Mouse (Mus musculus) thymus, postnatal 4 days (tissue): ENCODE measurements around the gene Cst6.

Experiments used
- DNase-seq: peaks from one replicate; pipeline ENCODE4 v3.0.0; 2021

Cst6 gene

DNA sequence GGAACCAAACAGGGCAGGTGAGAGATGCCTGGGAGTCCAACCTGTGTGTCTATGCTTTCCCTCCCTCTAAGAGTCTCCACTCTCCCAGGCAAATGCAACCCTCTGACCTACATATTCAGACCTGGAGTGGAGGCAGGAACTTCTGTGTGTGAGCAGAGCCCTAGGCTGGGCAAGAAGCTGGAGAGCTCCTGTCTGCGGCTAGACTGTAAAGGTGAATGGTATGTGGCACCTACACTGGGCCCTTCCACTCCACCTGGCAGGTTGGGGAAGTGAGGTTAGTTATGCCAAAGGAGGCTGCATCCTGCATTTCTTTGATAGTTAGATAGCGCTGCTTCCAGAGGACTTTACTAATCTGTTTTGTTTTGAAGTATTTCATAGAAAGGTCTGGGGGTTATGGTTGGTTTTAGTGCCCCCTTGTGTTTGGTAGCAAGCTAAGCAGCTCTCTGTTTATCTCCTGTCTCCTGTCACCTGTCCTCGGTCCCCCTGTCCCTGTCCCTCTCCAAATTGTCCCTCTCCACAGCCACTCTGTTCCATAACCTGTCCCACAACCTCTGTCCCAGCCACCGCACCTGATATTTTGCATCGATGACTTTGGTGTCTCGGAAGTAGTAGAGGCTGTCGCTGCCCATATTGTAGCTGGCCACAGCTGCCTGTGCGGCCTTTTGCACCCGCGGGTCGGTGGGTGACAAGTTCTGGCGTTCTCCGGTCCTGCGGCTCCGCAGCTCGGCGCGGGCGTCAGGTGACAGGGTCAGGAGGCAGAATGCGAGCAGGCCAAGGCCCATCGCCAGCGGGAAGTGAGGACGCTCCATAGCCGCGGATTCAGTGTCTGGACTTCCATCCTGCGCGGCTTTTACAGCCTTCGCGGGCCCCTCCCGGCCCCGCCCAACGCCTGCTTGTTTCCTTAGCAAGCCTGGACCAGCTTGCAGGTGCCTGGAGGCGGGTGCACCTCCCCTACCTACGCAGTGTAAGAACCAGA is 560 bp downstream of the Cst6 start:
- DNase-seq = peak; percentile 52

DNA sequence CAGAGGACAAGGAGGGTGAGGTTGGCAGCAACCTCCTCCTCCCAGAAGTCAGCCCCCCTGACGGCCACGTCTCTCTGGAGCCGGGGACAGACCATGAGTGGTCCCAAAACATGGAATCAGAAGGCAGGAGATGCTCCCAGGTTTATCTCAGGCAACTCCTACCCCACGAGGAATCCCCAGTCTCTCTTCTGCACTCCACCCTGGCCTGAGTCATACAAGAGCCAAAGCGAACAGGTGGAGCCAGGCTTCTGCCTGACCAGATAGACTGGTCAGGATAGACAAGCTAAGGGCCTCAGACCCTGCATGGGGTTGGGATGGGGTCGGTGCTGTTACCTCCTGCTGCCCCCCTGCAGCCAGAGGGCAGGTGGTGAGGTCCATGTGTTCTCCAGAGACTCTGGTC is 1.3 kb downstream of the Cst6 start:
- DNase-seq = no peak

DNA sequence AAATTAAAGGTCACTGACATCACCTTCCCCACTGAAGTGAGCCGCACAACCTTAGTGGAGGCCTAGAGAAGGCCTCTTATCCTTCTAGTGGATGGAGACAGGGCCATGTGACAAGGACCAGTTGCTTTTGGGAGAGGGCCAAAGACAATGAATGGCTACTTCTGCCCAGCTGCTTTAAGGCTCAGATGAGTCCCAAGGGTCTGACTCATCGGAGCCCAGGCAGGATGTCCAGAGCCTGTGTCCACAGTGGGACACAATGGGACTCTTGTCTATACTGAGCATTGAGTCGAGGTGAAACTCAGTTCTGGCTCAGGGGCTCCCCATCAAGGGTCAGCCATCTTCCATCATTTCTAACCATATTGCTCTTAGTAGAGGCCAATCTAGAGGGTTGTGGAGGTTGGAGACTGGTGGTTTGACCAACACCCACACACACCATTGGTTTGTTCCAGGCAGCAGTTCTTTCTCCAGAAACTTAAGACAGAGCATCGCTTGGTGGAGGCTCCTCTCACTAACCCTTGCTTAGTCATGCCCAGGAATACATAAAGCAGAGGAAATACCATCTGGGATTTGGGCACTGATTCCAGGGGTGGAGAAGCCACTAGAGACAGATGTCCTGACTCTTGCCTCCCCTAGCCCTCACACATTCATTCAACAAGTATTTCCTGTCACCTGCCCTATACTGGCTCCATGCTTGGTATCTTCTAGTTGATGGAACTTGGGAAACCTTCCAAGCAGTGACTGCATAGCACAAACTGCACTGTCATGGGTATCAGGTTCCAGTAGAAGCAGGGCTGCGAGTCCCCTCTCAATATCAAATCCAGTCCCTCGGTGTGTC is 3.9 kb downstream of the Cst6 start:
- no peak for DNase-seq

DNA sequence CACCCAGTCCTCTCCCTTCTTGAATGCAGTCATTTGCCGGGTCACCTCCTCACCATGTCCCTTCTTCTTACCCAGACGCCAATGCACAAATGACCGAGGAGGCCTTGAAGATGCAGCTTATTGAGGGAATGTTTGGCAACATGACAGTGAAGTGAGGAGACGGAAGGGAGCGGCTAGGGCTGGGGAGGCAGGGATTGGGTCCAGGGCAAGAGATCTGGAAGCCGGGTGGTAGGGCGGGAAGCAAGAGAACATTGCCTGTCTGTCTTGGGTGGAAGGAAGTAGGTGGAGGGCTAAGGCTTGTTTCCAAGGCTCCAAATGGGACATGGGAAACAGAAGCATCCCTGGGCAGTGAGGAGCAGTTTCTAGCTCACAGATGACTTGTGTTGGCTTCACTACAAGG is 8.0 kb downstream of the Cst6 start:
- no peak for DNase-seq

DNA sequence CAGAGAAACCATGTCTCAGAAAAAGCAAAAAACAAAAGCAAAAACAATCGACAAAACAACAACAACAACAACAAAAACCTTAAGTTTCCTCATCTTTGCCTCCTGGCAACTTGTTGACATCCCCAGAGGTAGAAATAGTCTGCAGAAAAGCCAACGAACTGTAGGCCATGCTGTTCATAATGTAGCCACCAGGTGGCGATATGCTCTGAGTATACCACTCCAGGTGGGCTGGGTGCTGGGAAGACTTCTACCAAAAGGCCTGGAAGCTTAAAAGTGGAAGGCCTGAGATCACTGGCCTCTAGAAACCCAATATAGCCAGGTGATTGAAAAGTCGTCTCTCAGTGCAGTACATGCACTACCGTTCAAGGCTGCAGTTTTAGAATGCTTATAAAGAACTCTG is 11.4 kb downstream of the Cst6 start:
- peak; percentile 90 for DNase-seq

DNA sequence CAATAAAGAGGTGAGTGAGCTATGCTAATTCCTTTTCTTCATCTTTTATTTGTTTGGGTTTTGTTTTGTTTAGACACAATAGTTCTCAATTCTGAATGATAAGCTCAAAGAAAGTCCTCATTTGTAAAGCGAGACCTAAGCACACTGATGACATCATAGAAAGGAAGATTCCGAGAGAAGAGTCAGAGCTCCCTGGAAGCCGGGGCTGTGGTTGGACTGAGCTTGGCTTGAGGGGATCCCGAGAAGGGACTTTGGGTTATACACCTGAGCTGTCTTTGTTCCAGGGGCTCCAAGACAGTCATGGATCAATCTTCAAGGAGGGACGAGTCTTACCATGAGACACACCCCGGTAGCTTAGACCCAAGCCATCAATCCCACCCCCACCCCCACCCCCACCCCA is 13.9 kb downstream of the Cst6 start, which contains the start of gene Catsper1:
Gene Catsper1 (plus strand): TSS at position 301 of the 400 bp plus-strand sequence.
- no peak for DNase-seq

DNA sequence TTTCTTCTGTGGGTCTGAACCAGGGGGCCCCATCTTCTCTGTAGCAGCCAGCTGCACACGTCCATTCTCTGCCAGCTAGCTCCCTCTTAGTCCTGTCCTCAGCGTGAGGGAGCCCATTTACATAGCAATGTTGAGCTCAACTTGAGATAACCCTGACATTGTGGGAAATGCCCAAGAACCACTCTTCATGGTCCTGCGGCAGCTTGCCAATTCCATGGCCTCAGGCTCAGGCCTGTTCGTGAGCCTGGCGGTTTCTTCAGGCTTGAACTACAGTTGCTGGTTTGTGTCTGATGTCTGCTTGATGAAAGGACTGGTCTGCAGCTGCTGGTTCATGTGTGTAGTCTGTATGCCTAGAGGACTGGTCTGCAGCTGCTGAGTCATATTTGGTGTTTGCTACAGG is 14.6 kb downstream of the Cst6 start:
- no peak for DNase-seq

DNA sequence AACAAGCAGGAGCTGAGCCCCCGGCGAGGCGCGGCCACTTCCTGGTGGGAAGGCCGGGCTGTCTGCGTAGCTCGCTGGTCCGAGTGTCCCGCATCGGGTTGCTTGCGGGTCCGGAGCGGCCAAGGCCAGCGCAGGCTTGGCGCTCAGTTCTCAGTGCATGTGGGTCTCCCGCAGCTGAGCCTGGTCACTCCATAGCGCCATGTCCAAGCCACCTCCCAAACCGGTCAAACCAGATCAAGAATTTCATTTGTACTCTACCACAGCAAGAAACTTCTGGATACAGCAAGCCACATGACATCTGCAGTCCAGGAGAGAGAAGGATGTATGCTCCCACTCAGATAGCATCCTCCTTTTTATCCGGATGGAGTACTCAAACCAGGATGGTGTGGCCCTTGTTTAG is 21.4 kb downstream of the Cst6 start:
- DNase-seq = no peak

DNA sequence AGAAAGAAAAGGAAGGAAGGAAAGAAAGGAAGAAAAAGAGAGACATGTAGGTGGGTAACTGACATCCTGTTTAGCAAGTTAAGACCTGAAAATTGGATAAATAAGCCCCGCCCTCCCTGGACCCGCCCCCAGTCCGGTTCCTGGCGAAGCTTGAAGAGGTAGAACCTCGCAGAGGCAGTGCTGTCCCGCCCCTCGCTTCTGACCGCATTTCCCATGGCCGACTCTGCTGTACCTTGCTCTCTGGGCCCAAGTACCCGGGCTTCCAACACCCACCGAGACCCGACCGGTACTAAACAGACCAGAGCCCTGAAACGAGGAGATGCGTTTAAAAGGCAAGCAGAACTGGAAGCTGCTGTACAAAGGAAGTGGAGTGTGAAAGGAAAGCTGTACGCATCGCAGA is 25.6 kb downstream of the Cst6 start:
- peak; percentile 65 for DNase-seq

DNA sequence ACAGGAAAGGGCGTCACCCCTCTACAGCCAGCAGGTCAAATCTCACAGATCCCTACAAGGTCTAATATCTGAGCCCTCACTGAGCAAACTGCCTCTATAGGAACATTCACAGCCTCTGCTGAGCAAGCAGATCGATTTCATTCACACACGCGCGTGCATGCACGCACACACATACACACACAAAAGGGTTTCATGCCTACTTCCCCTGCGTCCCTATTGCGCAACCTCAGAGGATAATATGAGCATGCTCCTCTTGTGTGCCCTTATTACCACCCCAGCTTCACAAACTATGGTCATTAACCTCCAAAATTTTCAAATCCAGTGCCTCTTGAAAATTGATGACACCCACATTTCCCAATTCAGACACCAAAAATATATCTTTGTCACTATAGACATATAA is 36.2 kb downstream of the Cst6 start:
- DNase-seq = no peak

DNA sequence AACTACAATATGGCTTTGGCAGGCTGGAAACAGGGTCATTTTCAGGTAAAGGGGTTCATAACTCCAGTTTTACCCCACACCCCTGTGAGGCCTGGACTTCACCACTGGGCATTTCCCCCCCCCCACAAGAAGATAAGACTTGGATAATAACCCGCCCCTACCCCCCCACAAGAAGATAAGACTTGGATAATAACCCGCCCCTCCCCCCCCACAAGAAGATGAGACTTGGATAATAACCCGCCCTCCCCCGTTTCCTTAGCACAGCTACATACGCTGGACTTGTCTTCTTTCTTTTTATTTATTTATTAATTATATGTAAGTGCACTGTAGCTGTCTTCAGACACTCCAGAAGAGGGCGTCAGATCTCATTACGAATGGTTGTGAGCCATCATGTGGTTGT is 40.3 kb downstream of the Cst6 start:
- no peak for DNase-seq

DNA sequence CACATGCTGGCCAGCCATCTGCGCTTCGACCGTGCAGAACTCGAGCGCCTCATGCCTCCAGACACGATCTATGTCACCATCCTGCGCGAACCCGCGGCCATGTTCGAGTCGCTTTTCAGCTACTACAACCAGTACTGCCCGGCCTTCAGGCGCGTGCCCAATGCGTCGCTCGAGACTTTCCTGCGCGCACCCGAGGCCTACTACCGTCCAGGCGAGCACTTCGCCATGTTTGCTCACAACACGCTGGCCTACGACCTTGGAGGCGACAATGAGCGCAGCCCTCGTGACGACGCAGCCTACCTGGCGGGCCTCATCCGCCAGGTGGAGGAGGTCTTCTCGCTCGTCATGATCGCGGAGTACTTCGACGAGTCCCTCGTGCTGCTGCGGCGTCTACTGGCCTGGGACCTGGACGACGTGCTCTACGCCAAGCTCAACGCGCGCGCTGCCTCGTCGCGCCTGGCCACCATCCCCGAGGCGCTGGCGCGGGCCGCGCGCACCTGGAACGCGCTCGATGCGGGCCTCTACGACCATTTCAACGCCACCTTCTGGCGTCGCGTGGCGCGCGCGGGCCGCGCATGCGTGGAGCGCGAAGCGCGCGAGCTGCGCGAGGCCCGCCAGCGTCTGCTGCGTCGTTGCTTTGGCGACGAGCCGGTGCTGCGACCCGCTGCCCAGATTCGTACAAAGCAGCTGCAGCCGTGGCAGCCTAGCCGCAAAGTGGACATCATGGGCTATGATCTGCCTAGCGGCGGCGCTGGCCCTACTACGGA is 42.2 kb downstream of the Cst6 start:
- peak; percentile 54 for DNase-seq

DNA sequence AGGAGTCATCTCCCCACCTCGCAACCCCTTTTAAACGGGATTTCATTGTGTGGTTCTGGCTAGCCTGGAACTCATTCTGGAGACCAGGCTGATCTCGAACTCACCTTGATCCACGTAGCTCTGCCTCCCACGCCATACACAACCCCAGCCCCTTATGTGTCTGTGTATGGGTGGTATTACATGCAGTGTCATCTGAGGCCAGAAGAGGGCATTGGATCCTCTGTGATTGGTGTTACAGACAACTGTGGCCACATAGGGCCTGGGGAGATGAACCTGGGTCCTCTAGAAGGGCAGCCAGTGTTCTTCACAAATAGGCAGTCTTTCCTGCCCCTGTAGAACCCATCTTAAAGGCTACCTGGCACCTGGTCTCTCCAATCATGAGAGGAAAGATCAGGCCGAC is 43.1 kb downstream of the Cst6 start:
- DNase-seq = no peak

DNA sequence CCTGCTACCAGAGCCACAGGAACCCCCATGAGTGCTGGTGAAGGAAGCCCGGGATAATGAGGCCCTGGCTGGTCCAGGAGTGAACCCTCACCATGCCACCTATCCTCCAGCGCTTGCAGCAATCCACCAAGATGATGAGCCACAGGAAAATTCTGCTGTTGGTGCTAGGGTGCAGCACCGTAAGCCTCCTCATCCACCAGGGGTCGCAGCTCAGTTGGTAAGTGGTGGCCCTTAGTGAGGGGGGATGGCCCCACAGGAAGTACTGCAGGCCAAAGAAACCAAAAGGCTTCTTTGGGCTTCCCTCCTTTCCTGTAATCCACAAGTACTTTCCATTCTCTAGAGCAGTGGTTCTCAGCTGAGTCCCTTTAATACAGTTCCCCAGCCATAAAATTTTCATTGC is 46.9 kb downstream of the Cst6 start:
- DNase-seq = peak; percentile 93

DNA sequence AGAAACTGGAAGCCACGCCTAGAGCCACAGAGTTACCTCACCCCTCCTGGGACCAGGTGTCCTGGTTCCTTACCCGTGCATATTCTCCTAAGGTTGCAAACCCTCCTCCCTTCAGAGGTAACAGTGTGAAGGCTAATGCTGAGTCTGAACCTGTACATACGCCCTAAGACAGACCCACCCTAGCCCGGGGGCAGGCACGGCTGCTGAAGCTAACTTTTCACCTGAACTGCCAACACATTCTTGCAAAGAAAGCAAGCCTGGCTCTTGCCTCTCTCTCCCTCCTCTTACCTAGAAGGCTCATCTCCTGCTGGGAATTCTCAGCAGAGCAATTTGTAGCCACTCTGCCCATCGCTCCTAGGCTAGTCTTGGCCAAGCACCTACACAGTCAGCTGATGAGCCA is 48.8 kb downstream of the Cst6 start:
- no peak for DNase-seq

DNA sequence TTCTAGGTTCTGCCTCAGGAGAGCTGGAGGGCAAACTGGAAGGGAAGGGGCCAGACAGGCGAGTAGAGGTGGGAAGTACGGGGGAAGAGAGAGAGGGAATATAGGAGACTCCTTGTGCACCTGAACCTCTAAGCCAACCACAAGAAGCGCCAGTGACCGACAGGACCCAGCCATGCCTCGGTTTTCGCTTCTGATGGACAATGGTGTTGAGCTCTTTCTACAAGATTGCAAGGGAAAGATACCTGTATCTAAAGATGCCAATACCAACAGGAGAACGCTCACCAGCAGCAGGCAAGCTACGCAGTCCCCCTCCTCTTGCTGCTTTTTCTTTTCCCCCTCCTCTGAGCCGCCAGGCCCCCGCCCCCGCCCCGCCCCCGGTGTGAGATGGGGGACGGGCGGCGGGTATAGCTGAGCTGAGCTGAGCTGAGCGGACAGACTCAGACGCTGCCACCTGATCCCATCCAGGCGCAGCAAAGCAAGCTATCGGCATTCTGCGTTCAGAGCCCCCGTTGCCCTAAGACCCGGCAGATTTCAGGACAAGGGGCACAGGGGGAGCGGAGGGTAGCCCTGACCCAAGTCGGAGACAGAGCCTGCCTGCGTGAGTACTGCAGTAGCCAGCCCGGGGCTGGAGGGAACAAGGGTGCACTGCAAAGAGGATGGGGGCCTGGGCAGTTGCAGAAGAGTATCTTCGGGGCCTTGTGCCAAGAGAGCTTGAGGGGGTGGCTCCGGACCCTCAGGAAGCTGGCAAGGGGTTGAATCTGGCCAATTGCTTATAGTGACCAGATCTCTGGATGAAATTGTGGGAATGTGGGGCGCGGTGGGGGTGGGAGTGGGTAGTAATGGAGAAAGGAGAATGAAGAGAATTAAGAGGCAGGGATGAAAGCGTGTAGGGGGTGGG is 51.2 kb downstream of the Cst6 start, which contains the start of gene Gal3st3:
Gene Gal3st3 (plus strand): TSS at position 429 of the 898 bp plus-strand sequence.
- DNase-seq = no peak

DNA sequence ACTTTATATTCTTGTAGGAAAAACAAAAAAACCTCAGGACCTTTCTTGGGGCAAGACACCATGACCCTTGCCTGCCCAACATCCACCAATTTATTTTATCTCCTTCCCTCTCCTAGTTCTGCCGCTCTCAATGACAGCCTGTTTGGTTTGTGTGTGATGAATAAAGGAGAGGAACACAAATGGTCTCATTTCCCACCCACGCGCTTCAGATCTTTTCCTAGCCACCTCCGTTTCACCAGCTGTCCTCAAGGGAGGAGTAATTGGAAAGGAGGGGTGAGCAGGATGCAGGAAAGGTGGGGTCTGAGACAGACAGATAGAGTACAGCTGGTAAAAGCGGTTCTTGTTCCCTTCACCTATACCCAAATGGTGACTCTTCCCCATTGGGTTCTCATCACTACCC is 52.7 kb downstream of the Cst6 start:
- no peak for DNase-seq

DNA sequence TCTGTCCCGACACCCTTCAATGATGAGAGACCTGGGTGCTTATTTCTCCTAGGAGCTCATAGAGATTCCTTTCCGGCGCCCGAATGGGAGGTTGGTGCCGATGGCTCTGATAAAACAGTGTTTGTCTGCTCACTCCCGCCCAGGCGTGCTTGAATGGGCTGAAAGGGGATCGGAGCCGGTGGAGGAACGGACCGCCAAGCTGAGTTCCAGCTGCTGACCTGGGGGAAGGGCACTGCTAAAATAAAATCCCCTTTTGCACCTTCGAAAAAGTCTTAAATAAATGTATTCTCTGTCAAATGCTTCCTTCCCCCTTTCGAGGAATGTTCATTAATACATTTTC is 53.7 kb downstream of the Cst6 start:
- DNase-seq = no peak

DNA sequence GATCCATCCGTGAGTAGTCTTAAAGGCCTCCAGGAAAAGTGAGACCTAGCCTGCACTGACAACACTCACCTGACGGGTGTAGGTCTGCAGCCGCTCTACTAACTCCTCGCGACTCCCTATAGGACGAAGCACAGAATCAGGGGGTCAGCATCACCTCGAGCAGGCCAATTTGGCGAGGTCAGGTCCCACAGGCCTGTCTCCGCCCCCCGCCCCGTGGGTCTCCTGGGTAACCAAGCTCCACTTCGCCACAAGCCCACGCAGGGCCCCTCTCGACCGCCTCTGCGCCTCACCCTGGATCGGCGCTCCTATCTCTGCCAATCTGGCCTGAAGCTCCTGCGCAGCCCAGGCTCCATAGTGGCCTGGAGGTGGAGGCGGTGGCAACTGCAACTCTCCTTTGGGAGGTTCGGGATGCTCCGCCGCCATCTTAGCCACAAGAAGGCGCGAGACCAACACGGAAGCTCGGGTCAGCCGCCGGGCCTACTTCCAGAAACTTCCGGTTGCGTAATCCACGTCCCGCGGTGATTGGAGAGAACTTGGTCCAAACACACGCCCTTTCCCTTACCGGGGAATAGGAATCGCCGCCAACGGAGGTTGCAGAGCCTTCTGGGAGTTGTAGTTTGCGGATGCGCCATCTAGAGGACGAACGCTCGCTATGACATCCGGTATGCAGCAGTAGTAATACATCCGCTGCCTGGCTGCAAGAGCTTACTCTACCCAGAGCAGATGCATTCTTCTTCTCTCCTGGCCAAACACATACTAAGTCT is 54.2 kb downstream of the Cst6 start, which contains the start of gene Sf3b2:
Gene Sf3b2 (minus strand): TSS at position 484 of the 764 bp plus-strand sequence.
- DNase-seq = peak; percentile 92
